Mouse (Mus musculus) embryonic facial prominence, embryonic 10.5 days (tissue): ENCODE measurements around the gene Iqch. TPM values are rescaled to one million over a fixed set of nuclear protein-coding genes. Genes with fewer than 3 reads are reported as not detected.
"Not testable (repeated sequence)": the region's sequence is repeated elsewhere in the genome, so short reads cannot be mapped to it uniquely, and the experiment has no call there.

Experiments
- DNase-seq: peaks from one replicate; pipeline ENCODE4 v3.0.0-alpha.2; 2017; ENCODE audit warnings: low spot score
- H3K27ac ChIP-seq: fragments of 300-500 bp; sonication (generic); replicated peaks from 2 replicates; pipeline ENCODE4 v1.5.1; 2016; ENCODE audit warnings: mild to moderate bottlenecking
- H3K27me3 ChIP-seq: fragments of 300-500 bp; sonication (generic); replicated peaks from 2 replicates; pipeline ENCODE4 v1.6.1; 2016; ENCODE audit warnings: low read depth, mild to moderate bottlenecking; ENCODE audit not compliant: poor library complexity, severe bottlenecking
- H3K36me3 ChIP-seq: fragments of 300-500 bp; sonication (generic); replicated peaks from 2 replicates; pipeline ENCODE4 v1.6.1; 2016; ENCODE audit warnings: mild to moderate bottlenecking, moderate library complexity
- H3K4me1 ChIP-seq: fragments of 300-500 bp; sonication (generic); 2 replicates; pipeline ENCODE4 v1.6.1; 2016
- H3K4me3 ChIP-seq: fragments of 300-500 bp; sonication (generic); 2 replicates; pipeline ENCODE4 v1.5.1; 2016; ENCODE audit warnings: mild to moderate bottlenecking, moderate library complexity
- H3K9me3 ChIP-seq: fragments of 300-500 bp; sonication (generic); 2 replicates; pipeline ENCODE4 v1.6.1; 2016; ENCODE audit warnings: mild to moderate bottlenecking
- WGBS: fragments of 180-500 bp; shearing (Covaris S2); methylation state at CpG from one replicate; pipeline ENCODE4 v1.1.7; 2016; 5-methylcytosine and 5-hydroxymethylcytosine counted together
- polyA plus RNA-seq: library from polyadenylated mRNA; unstranded; fragments of >200 nt; fragmentation: Nextera tagmentation; extraction: Ambion mirVana; gene quantifications from 2 replicates; pipeline ENCODE4 v1.2.1, GENCODE M21; 2016

Iqch gene
- polyA plus RNA-seq, 1 experiment from 2014 or later: 0.09 TPM

DNA sequence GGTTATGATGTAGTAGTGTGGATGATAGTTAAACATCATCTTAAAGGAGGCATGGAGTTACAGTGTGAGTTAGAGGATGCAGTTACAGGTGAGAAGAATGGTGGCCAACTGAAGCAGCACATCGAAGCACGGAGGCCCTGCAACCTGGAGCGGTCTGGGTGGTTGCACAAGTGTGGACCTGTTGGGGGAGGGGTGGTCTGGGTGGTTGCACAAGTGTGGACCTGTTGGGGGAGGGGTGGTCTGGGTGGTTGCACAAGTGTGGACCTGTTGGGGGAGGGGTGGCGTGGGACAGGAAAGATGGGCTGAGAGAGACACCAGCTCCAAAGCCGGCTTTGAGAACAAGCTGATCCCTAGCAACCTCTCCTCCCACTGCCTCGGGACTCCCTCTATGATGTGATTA is 51.6 kb downstream of the Iqch start:
- H3K36me3 ChIP-seq, H3K4me1 ChIP-seq, H3K27me3 ChIP-seq, H3K9me3 ChIP-seq, DNase-seq, H3K27ac ChIP-seq, H3K4me3 ChIP-seq: not testable (repeated sequence)
- 86% methylated on average over 6 of the region's 6 CpGs for WGBS

DNA sequence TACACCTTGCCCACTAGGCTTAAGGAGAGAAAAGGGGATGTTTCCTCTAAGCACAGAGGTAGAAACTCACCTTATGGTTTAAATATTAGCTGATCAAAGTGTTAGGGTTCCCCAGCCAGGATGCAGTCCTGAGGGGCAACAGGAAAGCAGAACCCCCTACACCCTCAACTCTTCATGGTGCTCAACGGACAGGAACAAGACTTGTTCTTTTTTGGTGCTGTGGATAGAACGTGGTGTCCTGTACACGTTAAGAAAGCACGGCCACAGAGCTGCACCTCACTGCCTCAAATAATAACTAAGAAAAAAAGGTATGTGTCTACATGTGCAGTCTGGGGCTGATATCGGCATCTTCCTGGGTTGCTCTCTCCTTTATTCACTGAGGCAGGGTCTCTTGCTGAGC is 53.3 kb downstream of the Iqch start:
- Histone ChIP-seq H3K9me3 (no peaks in the 10 kb centered on the region), H3K27ac (no peak overlapping the region), H3K36me3 (no peaks in the 10 kb centered on the region), H3K27me3 (peaks cover 10% of the 10 kb centered on the region; the same call in 1 of the 2 replicates), H3K4me1 (0 out of 2 replicates have a peak, but pooled peaks cover 3% of the 10 kb centered on the region), H3K4me3 (no peak overlapping the region)
- no peak for DNase-seq
- WGBS: 87% methylated on average over 5 of the region's 5 CpGs

DNA sequence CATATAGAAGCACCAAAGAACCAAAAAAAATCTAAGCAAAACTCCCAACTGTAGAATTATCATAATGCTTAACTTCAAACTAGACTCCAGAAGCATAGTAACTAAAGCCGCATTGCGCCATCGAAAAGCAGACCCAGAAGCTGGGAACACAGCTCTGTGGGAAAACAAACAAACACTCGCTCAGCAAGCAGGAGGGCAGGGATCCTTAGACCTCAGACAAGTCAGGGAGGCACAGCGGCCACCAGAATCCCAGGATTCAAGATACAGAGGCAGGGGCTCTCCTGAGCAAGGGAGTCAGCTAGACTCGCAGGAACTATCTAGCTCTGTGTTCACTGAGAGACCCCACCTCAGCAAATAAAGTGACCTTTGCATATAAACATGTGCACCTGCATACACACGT is 60.4 kb downstream of the Iqch start:
- Histone ChIP-seq H3K9me3 (no peaks in the 10 kb centered on the region), H3K27ac (no peak overlapping the region), H3K27me3 (peaks cover 11% of the 10 kb centered on the region; the same call in 1 of the 2 replicates), H3K36me3 (no peaks in the 10 kb centered on the region), H3K4me3 (no peak overlapping the region), H3K4me1 (no peaks in the 10 kb centered on the region)
- DNase-seq: no peak
- WGBS: 54% methylated on average over 7 of the region's 7 CpGs

DNA sequence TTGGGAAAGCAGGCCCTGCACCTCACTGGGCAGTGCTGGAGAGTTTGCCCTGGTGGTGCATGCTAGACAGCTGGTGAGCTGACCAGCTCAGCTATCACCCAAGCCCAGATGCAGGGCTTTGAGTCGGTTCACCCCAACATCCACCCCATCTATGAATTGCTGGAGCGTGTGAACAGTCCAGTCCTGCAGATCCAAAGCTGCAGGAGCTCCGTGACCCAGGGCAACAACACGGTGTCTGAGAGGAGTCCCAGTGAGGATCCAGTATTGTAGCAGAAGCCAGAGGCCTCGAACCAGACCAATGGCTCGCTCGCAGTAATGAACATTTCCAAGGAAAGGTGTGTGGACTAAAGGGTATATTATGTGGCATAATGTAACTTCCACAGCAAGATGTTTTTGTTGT is 61.0 kb downstream of the Iqch start:
- Histone ChIP-seq H3K27me3 (peaks cover 15% of the 10 kb centered on the region; the same call in 1 of the 2 replicates), H3K4me3 (no peak overlapping the region), H3K36me3 (no peaks in the 10 kb centered on the region), H3K27ac (no peak overlapping the region), H3K4me1 (no peaks in the 10 kb centered on the region), H3K9me3 (no peaks in the 10 kb centered on the region)
- 85% methylated on average over 7 of the region's 7 CpGs for WGBS
- no peak for DNase-seq

DNA sequence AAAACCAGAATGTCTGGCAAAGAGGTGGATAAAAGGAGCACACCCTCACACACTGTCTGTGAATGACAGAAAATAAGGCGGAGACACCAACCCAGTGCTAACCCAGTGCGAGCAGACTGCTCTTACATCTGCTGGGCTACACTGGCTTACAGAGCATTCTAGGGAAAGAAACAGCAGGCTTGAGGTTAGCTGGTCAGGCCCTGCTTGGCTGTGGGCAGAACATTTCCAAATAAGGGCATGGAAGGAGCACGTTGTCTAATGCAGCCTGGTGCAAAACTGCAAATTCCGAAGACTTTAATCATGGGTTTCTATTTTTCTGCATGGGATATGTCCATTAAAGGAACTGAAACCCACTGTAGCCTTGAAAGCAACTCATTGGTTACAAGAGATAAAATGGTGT is 64.8 kb downstream of the Iqch start:
- no peaks in the 10 kb centered on the region for H3K9me3 ChIP-seq
- peaks cover 26% of the 10 kb centered on the region for H3K27me3 ChIP-seq
- no peak overlapping the region for H3K27ac ChIP-seq
- H3K36me3 ChIP-seq: no peaks in the 10 kb centered on the region
- no peak overlapping the region for H3K4me3 ChIP-seq
- no peak for DNase-seq
- WGBS: 88% methylated on average over 4 of the region's 4 CpGs
- H3K4me1 ChIP-seq: peaks cover 34% of the 10 kb centered on the region

DNA sequence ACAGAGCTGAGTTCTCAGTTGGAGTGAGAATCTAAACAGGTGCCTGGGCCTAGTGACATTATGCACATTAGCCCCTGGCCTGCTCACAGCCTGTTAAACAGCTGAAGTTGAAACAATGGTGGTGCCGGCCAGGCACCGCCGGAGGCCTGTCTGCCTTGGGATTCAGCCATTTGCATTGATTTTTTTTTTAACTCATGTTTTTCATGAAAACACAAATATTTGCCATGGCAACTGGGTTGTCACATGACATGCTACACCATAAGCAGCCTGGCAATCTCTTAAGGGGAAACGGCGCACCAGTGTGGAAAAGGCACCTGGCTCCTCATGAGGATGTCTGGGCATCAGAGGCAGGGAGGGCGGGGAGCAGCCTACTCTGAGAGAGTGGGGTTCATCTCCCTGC is 67.3 kb downstream of the Iqch start:
- peak; percentile 35 for DNase-seq
- 26% methylated on average over 6 of the region's 6 CpGs for WGBS
- Histone ChIP-seq H3K27me3 (peaks cover 33% of the 10 kb centered on the region), H3K4me1 (peaks cover 34% of the 10 kb centered on the region), H3K4me3 (no peak overlapping the region), H3K27ac (no peak overlapping the region; the same call in 1 of the 2 replicates), H3K9me3 (no peaks in the 10 kb centered on the region), H3K36me3 (no peaks in the 10 kb centered on the region)

DNA sequence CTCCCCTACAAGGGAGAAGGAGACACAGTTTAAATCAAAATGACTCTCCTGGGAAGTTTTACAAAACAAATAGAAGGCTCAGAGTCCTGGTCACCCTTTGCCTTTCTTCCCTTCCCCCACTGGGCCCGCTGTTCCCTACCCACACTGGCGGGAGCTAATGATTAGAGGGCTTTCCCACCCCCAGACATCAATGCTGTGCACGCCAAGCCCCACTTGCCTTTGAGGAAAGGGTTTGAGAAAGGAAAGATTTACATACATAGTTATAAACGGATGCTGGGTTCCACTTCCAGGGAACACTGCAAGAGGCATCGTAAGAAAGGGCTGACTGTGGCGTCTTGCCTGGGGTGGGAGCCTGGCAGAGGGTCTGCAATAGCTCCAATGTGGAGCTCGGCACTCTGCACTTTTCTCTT is 67.9 kb downstream of the Iqch start:
- Histone ChIP-seq H3K4me3 (no peak overlapping the region), H3K27ac (peak overlapping the region; percentile 20; the same call in 1 of the 2 replicates), H3K36me3 (no peaks in the 10 kb centered on the region), H3K27me3 (peaks cover 40% of the 10 kb centered on the region), H3K4me1 (peaks cover 34% of the 10 kb centered on the region), H3K9me3 (no peaks in the 10 kb centered on the region)
- peak; percentile 38 for DNase-seq
- WGBS: 5% methylated on average over 7 of the region's 7 CpGs

DNA sequence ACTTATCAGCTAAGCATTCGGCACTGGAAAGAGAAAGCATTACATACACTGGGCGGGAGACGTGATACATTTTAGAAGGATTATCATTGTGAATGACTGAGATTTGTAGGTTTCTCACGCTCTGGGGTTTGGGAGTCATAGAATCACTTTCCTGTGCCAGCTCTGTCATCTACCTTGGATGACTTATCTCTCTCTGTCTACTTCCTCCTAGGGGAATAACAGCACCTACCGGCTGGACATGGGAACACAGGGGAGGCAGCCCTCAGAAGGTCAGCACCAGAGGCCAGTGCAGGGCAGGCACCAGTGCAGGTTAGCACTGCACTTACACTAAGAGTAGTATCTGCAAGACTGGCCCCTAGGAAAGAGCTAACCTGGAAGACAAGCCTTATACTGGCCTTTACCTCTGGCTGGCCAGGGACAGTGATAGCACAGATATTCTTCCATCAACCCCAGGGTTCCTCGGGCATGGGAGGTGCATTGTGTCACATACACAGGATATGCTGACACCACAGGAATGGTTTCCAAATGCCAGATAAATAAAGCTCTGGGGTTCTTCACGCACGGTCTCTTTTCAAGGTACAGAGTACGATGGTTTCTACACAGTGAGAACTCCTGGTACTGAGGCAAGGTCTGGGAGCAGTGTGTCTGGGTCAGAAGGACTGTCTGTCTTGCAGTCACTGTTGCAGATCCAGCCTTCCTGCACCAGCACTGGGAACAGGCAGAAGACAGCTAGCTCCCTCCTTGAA is 69.2 kb downstream of the Iqch start:
- peak overlapping the region; percentile 19; the same call in 1 of the 2 replicates for H3K27ac ChIP-seq
- WGBS: 59% methylated on average over 9 of the region's 9 CpGs
- no peak for DNase-seq

DNA sequence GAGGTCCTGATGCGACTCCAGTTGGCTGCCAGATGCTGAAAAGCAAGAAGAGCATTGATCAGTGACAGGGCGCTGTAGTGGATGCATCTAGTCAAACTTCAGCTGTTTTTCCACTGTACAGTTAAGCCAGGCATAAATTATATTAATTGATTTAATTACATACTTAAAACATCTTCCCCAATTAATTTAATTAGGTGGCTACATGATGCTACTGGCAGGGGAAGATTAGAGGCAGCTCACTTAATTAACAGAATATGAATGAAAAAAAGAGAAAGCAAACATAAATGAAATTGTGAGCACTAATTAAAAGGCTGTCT is 78.4 kb downstream of the Iqch start:
- Histone ChIP-seq H3K4me3 (no peak overlapping the region), H3K27ac (no peak overlapping the region), H3K36me3 (no peaks in the 10 kb centered on the region), H3K4me1 (peaks cover 14% of the 10 kb centered on the region), H3K9me3 (no peaks in the 10 kb centered on the region), H3K27me3 (peaks cover 19% of the 10 kb centered on the region)
- DNase-seq: no peak
- 77% methylated on average over 2 of the region's 2 CpGs for WGBS

More for the DNA sequence above, 69.2 kb downstream of the Iqch start:
- no peaks in the 10 kb centered on the region for H3K9me3 ChIP-seq
- peaks cover 35% of the 10 kb centered on the region for H3K4me1 ChIP-seq
- no peak overlapping the region for H3K4me3 ChIP-seq
- H3K36me3 ChIP-seq: no peaks in the 10 kb centered on the region
- peaks cover 41% of the 10 kb centered on the region for H3K27me3 ChIP-seq

DNA sequence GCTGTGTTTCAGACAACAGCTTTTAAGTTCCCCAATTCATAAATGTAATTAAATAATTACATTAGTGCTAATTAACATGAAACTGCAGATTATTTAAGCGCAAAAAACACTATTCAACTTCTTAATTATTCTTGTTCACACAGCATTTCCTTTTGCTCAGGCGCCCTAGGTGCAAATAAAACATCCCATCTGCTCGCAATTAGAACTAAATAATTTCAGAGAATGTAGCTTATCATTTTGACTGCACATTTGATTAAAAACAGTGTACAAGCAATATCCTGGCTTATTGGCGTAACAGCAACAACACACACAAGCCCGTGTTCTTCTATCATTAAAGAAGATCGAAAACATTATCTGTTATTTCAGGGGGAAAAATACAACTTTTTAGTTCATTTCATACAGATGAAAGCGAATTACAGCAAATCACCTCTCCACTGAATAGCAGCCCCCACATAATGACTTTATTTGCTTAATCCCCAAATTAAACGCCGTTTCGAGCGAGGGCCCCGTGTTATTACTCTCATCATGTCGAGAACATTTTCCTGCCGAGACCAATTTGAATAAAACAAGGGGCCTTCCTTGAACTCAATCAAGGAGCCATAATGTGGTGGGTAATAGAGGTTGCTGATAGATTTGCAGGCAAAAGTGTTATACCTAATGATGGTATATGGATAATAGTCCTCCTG is 78.9 kb downstream of the Iqch start:
- Histone ChIP-seq H3K4me1 (peaks cover 14% of the 10 kb centered on the region), H3K27ac (no peak overlapping the region), H3K4me3 (no peak overlapping the region), H3K27me3 (peaks cover 19% of the 10 kb centered on the region), H3K36me3 (no peaks in the 10 kb centered on the region), H3K9me3 (no peaks in the 10 kb centered on the region)
- DNase-seq: no peak
- WGBS: 76% methylated on average over 14 of the region's 14 CpGs

DNA sequence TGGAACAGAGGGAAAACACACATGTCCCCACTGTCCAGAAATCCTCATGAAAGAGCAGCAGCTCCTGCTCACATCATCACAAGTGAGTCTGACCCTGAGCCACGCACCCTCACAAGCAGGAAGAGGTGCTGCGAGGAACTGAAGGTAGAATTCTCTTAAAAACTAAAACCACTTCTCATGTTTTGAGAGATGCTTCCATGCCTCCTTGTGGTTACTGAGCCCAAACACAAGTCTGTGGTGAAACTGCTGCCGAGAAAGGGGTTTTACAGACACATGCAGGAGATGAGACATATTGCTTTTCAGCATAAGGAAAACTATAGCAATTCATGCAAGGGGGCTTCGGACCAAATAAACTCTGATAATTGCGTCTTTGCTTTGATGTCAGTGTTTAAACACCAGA is 89.4 kb downstream of the Iqch start:
- H3K9me3 ChIP-seq: no peaks in the 10 kb centered on the region
- WGBS: 73% methylated on average over 5 of the region's 5 CpGs
- H3K4me3 ChIP-seq: no peak overlapping the region
- DNase-seq: no peak
- 0 out of 2 replicates have a peak, but pooled peaks cover 4% of the 10 kb centered on the region for H3K27me3 ChIP-seq
- no peaks in the 10 kb centered on the region for H3K36me3 ChIP-seq
- no peaks in the 10 kb centered on the region for H3K4me1 ChIP-seq
- H3K27ac ChIP-seq: no peak overlapping the region

DNA sequence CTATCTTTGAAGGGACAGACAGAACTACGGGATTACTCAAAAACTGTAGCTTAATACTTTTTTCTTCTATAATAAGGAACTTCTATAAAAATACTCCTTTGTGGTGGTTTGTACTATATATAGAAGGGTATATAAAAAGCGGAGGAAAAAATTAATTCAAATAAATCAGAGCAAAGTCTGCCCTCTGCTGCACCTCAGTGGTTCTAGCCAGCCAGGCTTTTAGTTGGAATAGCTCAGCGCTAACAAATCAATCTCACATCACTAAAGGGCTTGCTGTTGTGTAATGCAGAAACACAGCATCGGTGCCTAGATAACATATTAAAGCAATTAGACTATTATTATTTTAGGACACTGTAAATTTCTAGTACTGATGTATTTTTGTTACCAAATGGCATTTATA is 91.3 kb downstream of the Iqch start:
- no peak overlapping the region for H3K27ac ChIP-seq
- DNase-seq: no peak
- no peaks in the 10 kb centered on the region for H3K36me3 ChIP-seq
- H3K9me3 ChIP-seq: no peaks in the 10 kb centered on the region
- H3K4me1 ChIP-seq: no peaks in the 10 kb centered on the region
- 89% methylated on average over 4 of the region's 4 CpGs for WGBS
- H3K27me3 ChIP-seq: peaks cover 14% of the 10 kb centered on the region
- H3K4me3 ChIP-seq: no peak overlapping the region

DNA sequence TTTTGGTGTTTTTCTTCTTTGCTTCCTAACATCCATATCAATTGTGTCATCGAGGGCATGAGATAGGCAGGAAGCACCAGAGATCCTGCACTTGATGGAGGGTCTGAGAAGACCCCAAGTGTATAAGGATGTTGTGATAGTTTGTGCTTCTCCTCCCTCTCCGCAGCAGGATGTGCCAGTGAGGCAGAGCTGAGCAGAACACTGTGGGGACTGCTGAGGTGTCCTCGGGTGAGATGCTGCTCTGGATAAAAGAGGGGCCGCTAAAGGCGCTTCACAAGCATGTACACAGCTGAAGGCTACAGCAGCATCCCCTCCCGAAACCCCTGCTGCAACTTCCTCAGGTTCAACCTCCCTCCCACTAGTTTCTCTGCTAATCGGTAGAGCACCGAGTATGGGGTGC is 95.2 kb downstream of the Iqch start:
- WGBS: 74% methylated on average over 8 of the region's 8 CpGs

More for the DNA sequence above, 95.2 kb downstream of the Iqch start:
- Histone ChIP-seq H3K4me1 (no peaks in the 10 kb centered on the region), H3K27me3 (peaks cover 18% of the 10 kb centered on the region), H3K36me3 (no peaks in the 10 kb centered on the region), H3K4me3 (no peak overlapping the region), H3K27ac (no peak overlapping the region), H3K9me3 (no peaks in the 10 kb centered on the region)
- no peak for DNase-seq
